Mouse (Mus musculus) fibroblast of lung, adult 2 months (primary cell): ENCODE data around the gene Mfsd9.

Experiments used
- DNase-seq: peaks from one replicate; pipeline ENCODE4 v3.0.0-alpha.2; 2011; ENCODE audit warnings: low read depth

Mfsd9 gene

DNA sequence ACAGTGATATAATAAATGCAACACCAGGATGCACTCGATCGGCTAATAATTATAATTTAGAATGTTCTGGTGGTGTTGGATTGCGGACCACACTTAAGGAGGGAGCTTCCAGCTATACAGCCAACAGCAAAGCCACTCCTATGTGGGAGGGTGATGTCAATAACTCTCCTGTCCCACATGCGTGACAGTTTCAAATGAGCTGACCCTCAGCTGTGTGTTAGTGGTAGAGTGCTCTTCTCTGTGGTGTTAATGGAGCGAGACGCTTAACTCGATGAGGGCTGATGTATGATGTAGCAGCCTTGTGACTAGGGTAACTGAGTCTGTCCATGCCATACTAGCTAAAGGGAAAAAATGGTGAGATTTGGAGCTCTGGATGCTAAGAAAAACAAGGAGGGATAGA is 7.0 kb downstream of the Mfsd9 start:
- no peak for DNase-seq

DNA sequence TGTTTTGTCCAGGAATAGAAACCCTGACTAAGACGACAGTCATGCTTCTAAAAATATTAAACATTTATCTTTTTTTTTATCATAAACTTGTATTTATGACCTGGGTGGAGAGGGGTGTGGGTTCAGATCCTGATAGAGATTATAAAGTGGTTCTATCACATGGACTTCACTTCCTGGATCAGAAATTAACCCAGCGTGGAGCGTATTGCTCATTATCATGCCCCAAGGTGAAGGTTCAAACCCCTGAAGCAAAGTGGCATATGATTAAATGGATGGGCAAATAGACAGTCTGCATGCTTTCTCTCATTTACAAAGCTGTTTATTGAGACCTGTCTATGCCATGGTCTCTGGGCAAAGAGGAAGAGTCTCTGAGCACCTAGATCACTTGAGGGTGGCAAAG is 13.7 kb downstream of the Mfsd9 start:
- no peak for DNase-seq

DNA sequence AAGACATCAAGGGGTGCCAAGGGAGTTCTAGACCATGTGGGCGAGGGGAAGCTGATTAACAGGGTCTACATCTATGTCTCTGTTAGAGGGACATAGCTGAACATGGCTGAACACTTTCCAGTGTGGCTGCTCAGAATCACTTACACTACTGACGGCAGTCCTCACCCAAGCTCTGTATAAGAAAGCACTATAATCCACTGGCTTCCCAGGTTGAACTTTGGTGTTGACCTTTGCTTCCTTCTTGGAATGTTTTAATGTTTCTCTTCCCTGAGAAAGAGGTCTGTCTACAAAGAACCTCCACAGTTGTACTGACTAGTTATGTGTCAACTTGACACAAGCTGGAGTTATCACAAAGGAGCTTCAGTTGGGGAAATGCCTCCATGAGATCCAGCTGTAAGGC is 14.4 kb downstream of the Mfsd9 start:
- no peak for DNase-seq

- no peak for DNase-seq
Measured at GRCm38 (mm10) chr1:40774040-40774439, 16.4 kb downstream of the Mfsd9 start.

GRCm38 (mm10) chr1:40773234-40773633 is 17.3 kb downstream of the Mfsd9 start:
- no peak for DNase-seq

GRCm38 (mm10) chr1:40771196-40771970 is 19.1 kb downstream of the Mfsd9 start:
- no peak for DNase-seq

- DNase-seq = no peak
Measured at GRCm38 (mm10) chr1:40769331-40769894, 21.1 kb downstream of the Mfsd9 start.

- no peak for DNase-seq
Measured at GRCm38 (mm10) chr1:40768606-40769005, 21.9 kb downstream of the Mfsd9 start.

GRCm38 (mm10) chr1:40767588-40767987 is 22.9 kb downstream of the Mfsd9 start:
- no peak for DNase-seq

DNA sequence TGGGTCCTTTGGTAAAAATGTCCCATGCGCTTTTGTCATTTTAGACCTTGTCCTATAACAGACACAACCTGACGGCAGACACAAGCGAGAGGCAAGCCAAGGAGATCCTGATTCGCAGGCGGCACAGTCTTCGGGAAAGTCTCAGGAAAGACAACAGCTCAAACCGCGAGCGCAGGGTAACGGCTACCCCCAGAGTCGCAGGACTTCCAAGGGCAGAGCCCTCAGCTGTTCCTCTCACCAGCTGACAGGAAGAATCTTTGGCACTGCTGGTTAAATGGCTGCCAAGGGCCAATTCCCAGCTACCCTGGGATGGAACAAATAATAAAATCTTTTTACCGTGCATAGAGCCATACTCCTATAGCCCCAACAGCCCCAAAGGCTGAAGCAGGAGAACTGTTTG is 25.0 kb downstream of the Mfsd9 start:
- DNase-seq = no peak

GRCm38 (mm10) chr1:40764701-40765275 is 25.7 kb downstream of the Mfsd9 start:
- no peak for DNase-seq

GRCm38 (mm10) chr1:40764042-40764441 is 26.4 kb downstream of the Mfsd9 start:
- no peak for DNase-seq

GRCm38 (mm10) chr1:40759751-40760445 is 30.6 kb downstream of the Mfsd9 start:
- DNase-seq = no peak

- DNase-seq = no peak
Measured at GRCm38 (mm10) chr1:40746089-40746488, 44.4 kb downstream of the Mfsd9 start.

- no peak for DNase-seq
Measured at GRCm38 (mm10) chr1:40740739-40741138, 49.7 kb downstream of the Mfsd9 start.

DNA sequence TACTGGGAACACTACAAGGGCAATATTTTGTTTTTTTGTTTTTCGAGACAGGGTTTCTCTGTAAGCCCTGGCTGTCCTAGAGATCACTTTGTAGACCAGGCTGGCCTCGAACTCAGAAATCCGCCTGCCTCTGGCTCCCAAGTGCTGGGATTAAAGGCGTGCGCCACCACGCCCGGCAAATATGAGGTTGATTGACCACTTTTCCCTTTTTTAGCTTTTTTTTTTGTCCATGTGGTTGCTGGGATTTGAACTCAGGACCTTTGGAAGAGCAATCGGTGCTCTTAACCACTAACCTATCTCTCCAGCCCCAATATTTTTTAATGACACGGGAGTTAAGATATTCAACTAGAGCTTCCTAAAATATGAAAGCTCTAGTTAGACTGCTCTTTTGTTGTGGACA is 52.2 kb downstream of the Mfsd9 start:
- peak; percentile 4 for DNase-seq

- DNase-seq = no peak
Measured at GRCm38 (mm10) chr1:40737671-40738070, 52.8 kb downstream of the Mfsd9 start.

GRCm38 (mm10) chr1:40728636-40729035 is 61.9 kb downstream of the Mfsd9 start:
- no peak for DNase-seq

DNA sequence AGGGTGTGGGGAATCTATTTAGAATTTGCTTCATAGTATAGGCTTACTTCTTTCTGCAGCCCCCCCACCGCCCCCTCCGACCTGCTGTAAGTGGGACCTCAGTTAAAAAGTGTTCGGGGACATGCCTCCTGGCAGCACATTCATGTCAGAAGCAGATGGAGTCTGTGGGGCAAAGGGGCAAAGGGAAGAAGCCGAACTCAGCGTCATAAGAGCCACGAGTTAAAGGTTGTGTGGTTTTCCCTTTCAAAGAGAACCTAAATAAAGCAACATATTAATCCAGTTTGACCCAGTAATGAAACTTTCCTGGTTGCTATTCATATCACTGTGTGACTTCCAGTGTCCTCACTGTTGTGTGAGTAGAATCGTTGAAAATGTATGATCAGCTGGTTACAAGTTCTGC is 63.1 kb downstream of the Mfsd9 start:
- DNase-seq = no peak

- no peak for DNase-seq
Measured at GRCm38 (mm10) chr1:40726051-40726450, 64.4 kb downstream of the Mfsd9 start.
